Mouse (Mus musculus) kidney, embryonic 14.5 days (tissue): ENCODE measurements around the gene Gpr137c. TPM values are rescaled to one million over a fixed set of nuclear protein-coding genes. Genes with fewer than 3 reads are reported as not detected.

ENCODE experiments used
- ATAC-seq: fragments of 200-750 bp; cut with Nextera tagmentation; 2 replicates; pipeline ENCODE4 v1.8.0; 2017; ENCODE audit warnings: moderate number of reproducible peaks, mild to moderate bottlenecking, moderate TSS enrichment, moderate library complexity; ENCODE audit not compliant: low FRiP score, low TSS enrichment
- H3K27ac ChIP-seq: fragments of 300-500 bp; sonication (generic); 2 replicates; pipeline ENCODE4 v1.5.1; 2014; ENCODE audit warnings: low read depth, mild to moderate bottlenecking, low read length, moderate library complexity, mixed read lengths
- H3K27me3 ChIP-seq: fragments of 300-500 bp; sonication (generic); 2 replicates; pipeline ENCODE4 v1.6.1; 2014; ENCODE audit warnings: mild to moderate bottlenecking, low read length; ENCODE audit not compliant: control insufficient read depth, insufficient read depth
- H3K36me3 ChIP-seq: fragments of 300-500 bp; sonication (generic); 2 replicates; pipeline ENCODE4 v1.6.1; 2014; ENCODE audit warnings: low read length, mixed read lengths; ENCODE audit not compliant: control insufficient read depth, insufficient read depth
- H3K4me1 ChIP-seq: fragments of 300-500 bp; sonication (generic); 2 replicates; pipeline ENCODE4 v1.6.1; 2014; ENCODE audit warnings: low read length, mixed read lengths; ENCODE audit not compliant: control insufficient read depth, insufficient read depth
- H3K4me2 ChIP-seq: fragments of 300-500 bp; sonication (generic); replicated peaks from 2 replicates; pipeline ENCODE4 v1.6.1; 2014; ENCODE audit warnings: low read depth, mild to moderate bottlenecking, low read length
- H3K4me3 ChIP-seq: fragments of 300-500 bp; sonication (generic); 2 replicates; pipeline ENCODE4 v1.5.1; 2014; ENCODE audit warnings: mild to moderate bottlenecking, low read length
- H3K9ac ChIP-seq: fragments of 300-500 bp; sonication (generic); 2 replicates; pipeline ENCODE4 v1.6.1; 2014; ENCODE audit warnings: low read depth, mild to moderate bottlenecking, low read length, moderate library complexity
- H3K9me3 ChIP-seq: fragments of 300-500 bp; sonication (generic); 2 replicates; pipeline ENCODE4 v1.6.1; 2016; ENCODE audit warnings: low read length; ENCODE audit not compliant: control insufficient read depth
- WGBS: fragments of 180-500 bp; shearing (Covaris S2); extraction: QIAGEN DNeasy Blood & Tissue Kit; methylation state at CpG from one replicate; pipeline ENCODE4 v1.1.7; 2014; 5-methylcytosine and 5-hydroxymethylcytosine counted together
- polyA plus RNA-seq: library from polyadenylated mRNA; unstranded; fragments of >200 nt; fragmentation: Nextera tagmentation; extraction: Ambion mirVana; gene quantifications from 2 replicates; pipeline ENCODE4 v1.2.1, GENCODE M21; 2014

Gpr137c gene
- polyA plus RNA-seq, 1 experiment from 2014 or later: 2.3 TPM

DNA sequence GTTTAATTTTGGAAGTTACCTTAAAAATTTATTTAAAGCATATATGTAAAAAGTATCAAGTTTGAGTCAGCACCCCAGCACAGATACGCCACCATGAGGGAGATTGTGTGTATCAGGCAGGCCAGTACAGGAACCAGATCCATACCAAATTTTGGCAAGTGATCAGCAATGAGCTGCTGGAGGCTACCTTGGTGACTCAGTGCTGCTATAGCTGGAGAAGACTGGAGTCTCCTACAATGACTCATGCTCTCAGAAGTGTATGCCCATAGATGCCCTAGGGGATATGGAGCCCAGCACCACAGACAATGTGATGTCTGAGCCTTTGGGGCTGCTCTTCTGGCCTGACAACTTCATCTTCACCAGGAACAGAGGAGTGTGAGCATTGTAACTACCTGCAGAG is 8.1 kb upstream of the Gpr137c start:
- Histone ChIP-seq H3K27me3 (no peaks in the 10 kb centered on the region), H3K9ac (no peak overlapping the region), H3K4me2 (no peak overlapping the region), H3K27ac (no peak overlapping the region), H3K4me1 (no peaks in the 10 kb centered on the region), H3K4me3 (no peak overlapping the region), H3K36me3 (no peaks in the 10 kb centered on the region; the same call in 1 of the 2 replicates), H3K9me3 (no peaks in the 10 kb centered on the region)
- 87% methylated on average over 1 of the region's 1 CpGs for WGBS
- no peak for ATAC-seq

DNA sequence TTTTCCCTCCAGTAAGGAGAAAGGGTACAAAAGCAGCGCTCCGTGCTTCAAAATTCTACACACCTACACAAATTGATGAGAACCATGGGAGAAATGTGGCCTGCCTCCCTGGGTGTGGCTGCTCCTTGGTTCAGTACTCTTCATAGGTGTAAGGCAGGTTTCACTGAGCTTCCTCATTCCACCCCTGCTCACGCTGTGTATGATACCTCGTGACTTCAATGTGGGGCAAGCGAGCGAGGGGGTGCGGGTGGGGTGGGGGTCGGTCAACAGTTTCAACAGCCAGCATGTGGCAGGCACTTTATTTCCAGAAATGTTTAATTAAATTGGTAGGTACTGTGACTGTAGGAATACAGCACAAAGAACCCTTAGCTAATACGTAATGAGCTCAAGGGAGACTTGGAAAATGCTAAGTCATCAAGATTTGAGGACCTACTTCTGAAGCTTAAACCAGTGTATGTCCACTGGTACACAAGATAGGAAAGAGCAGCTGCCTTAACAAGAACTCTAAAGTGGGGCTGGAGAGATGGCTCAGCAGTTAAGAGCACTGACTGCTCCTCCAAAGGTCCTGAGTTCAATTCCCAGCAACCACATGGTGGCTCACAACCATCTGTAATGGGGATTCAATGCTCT is 2.7 kb upstream of the Gpr137c start:
- ATAC-seq: no peak
- Histone ChIP-seq H3K27me3 (no peaks in the 10 kb centered on the region), H3K4me1 (peaks cover 5% of the 10 kb centered on the region; the same call in 1 of the 2 replicates), H3K9ac (no peak overlapping the region), H3K36me3 (no peaks in the 10 kb centered on the region), H3K4me2 (no peak overlapping the region), H3K4me3 (no peak overlapping the region), H3K27ac (no peak overlapping the region), H3K9me3 (no peaks in the 10 kb centered on the region)
- WGBS: 95% methylated on average over 9 of the region's 9 CpGs

GRCm38 (mm10) chr14:45217693-45218092 is 1.8 kb upstream of the Gpr137c start:
- Histone ChIP-seq H3K9ac (no peak overlapping the region), H3K4me2 (peak overlapping the region; percentile 4; the same call in 1 of the 2 replicates), H3K4me3 (no peak overlapping the region), H3K27me3 (no peaks in the 10 kb centered on the region), H3K27ac (no peak overlapping the region), H3K4me1 (peaks cover 5% of the 10 kb centered on the region; the same call in 1 of the 2 replicates), H3K36me3 (no peaks in the 10 kb centered on the region), H3K9me3 (no peaks in the 10 kb centered on the region)
- WGBS: 83% methylated on average over 4 of the region's 4 CpGs
- ATAC-seq: no peak

- Histone ChIP-seq H3K27me3 (no peaks in the 10 kb centered on the region), H3K9me3 (no peaks in the 10 kb centered on the region), H3K4me2 (peak within 1 kb of the TSS; percentile 97), H3K27ac (peak within 1 kb of the TSS; percentile 86), H3K4me3 (peak within 1 kb of the TSS; percentile 79), H3K36me3 (no peaks in the 10 kb centered on the region), H3K4me1 (peaks cover 5% of the 10 kb centered on the region; the same call in 1 of the 2 replicates), H3K9ac (peak within 1 kb of the TSS; percentile 87)
- peak; percentile 13 for ATAC-seq
- under 1% methylated on average over 54 of the region's 59 CpGs for WGBS
Observed at GRCm38 (mm10) chr14:45220090-45220956, 806 bp downstream of the Gpr137c start, which contains the start of gene Txndc16. Gene Txndc16 (minus strand): TSS chr14:45220328.

- H3K9me3 ChIP-seq: no peaks in the 10 kb centered on the region
- peak overlapping the region; percentile 87 for H3K9ac ChIP-seq
- peaks cover 5% of the 10 kb centered on the region; the same call in 1 of the 2 replicates for H3K4me1 ChIP-seq
- 11% methylated on average over 11 of the region's 11 CpGs for WGBS
- H3K36me3 ChIP-seq: no peaks in the 10 kb centered on the region
- H3K27me3 ChIP-seq: no peaks in the 10 kb centered on the region
- H3K27ac ChIP-seq: no peak overlapping the region
- peak overlapping the region; percentile 79 for H3K4me3 ChIP-seq
- ATAC-seq: no peak
- H3K4me2 ChIP-seq: peak overlapping the region; percentile 97
Observed at GRCm38 (mm10) chr14:45220957-45221630, 1.6 kb downstream of the Gpr137c start.

- no peak for ATAC-seq
- Histone ChIP-seq H3K4me3 (no peak overlapping the region), H3K9ac (no peak overlapping the region), H3K4me1 (no peaks in the 10 kb centered on the region), H3K27me3 (no peaks in the 10 kb centered on the region), H3K9me3 (no peaks in the 10 kb centered on the region), H3K36me3 (no peaks in the 10 kb centered on the region), H3K27ac (no peak overlapping the region), H3K4me2 (no peak overlapping the region)
- WGBS: 69% methylated on average over 2 of the region's 2 CpGs
Observed at GRCm38 (mm10) chr14:45239042-45239441, 19.5 kb downstream of the Gpr137c start.

DNA sequence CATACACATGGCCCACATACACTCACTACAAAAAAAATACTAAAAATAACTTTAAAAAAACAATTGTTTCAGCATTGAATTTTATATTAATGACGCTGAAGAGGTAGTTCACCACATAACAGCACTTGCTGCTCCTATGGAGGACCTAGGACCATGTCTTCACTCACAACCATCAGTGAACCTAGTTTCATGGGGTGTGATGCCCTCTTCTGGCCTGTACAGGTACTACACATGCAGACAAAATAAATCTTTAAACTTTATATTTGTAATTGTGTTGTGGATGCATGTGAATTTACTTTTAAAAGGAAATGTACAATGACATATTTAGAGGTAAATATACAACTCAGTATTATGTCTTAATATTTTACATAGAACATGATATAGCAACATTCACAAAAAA is 22.1 kb downstream of the Gpr137c start:
- Histone ChIP-seq H3K4me1 (no peaks in the 10 kb centered on the region), H3K27me3 (no peaks in the 10 kb centered on the region), H3K9me3 (no peaks in the 10 kb centered on the region), H3K9ac (no peak overlapping the region), H3K36me3 (no peaks in the 10 kb centered on the region), H3K4me3 (no peak overlapping the region), H3K4me2 (no peak overlapping the region), H3K27ac (no peak overlapping the region)
- 50% methylated on average over 1 of the region's 1 CpGs for WGBS
- no peak for ATAC-seq

DNA sequence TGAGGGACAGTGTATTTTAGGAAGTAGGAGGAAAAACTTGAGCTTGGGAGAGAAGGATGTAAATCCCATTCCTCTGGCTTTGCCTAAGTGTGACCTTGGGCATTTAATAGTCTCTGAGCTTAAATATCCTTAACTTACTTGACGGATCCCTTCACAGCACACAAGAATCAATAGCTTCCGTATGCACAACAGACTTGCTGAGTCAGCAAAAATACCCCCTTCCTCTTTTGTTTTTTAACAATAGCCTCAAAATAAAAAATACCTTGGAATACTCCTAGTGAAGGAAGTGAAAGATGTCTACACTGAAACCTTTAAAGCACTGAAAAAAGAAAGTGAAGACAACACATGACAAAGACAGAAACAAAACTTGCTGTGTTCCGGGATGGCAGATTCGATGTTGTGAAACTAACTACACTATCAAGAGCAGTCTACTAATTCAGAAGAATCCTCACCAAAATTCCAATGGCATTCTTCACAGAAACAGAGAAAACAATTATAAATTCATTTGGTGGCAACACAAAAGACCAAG is 32.1 kb downstream of the Gpr137c start:
- Histone ChIP-seq H3K9me3 (no peaks in the 10 kb centered on the region), H3K4me1 (no peaks in the 10 kb centered on the region), H3K27ac (no peak overlapping the region), H3K27me3 (no peaks in the 10 kb centered on the region), H3K4me3 (no peak overlapping the region), H3K36me3 (no peaks in the 10 kb centered on the region), H3K4me2 (no peak overlapping the region), H3K9ac (no peak overlapping the region)
- no peak for ATAC-seq
- 90% methylated on average over 4 of the region's 4 CpGs for WGBS
